Mouse (Mus musculus) G1E-ER4 (cell line): ENCODE measurements around the gene Golt1a. TPM values are rescaled to one million over a fixed set of nuclear protein-coding genes. Genes with fewer than 3 reads are reported as not detected.

ENCODE experiments used
- GATA1 ChIP-seq: IDR thresholded peaks from one replicate; pipeline ENCODE4 v1.8.0; 2012; ENCODE audit warnings: low read length, inconsistent platforms
- polyA plus RNA-seq: library from polyadenylated mRNA; stranded (reverse); fragments of >175 nt; gene quantifications from 2 replicates; pipeline ENCODE4 v1.2.3, GENCODE M21; 2012

Golt1a gene
- polyA plus RNA-seq, 1 experiment: not detected

GRCm38 (mm10) chr1:133287051-133287450, 22.5 kb upstream of the Golt1a start:
- TF ChIP-seq GATA1: no peak

GRCm38 (mm10) chr1:133287880-133288279, 21.7 kb upstream of the Golt1a start:
- no peak for TF ChIP-seq GATA1

- no peak for TF ChIP-seq GATA1
Observed at GRCm38 (mm10) chr1:133291888-133292287, 17.7 kb upstream of the Golt1a start.

GRCm38 (mm10) chr1:133292608-133293007, 17.0 kb upstream of the Golt1a start:
- TF ChIP-seq GATA1: no peak

GRCm38 (mm10) chr1:133296376-133296775, 13.2 kb upstream of the Golt1a start:
- no peak for TF ChIP-seq GATA1

- no peak for TF ChIP-seq GATA1
Observed at GRCm38 (mm10) chr1:133298816-133299215, 10.8 kb upstream of the Golt1a start.

- no peak for TF ChIP-seq GATA1
Observed at GRCm38 (mm10) chr1:133302540-133302939, 7.1 kb upstream of the Golt1a start.

GRCm38 (mm10) chr1:133306842-133307241, 2.8 kb upstream of the Golt1a start:
- no peak for TF ChIP-seq GATA1

- no peak for TF ChIP-seq GATA1
Observed at GRCm38 (mm10) chr1:133307318-133307717, 2.3 kb upstream of the Golt1a start.

- TF ChIP-seq GATA1: no peak
Observed at GRCm38 (mm10) chr1:133311240-133311639, 1.6 kb downstream of the Golt1a start.

- TF ChIP-seq GATA1: no peak
Observed at GRCm38 (mm10) chr1:133311946-133312345, 2.3 kb downstream of the Golt1a start.

- TF ChIP-seq GATA1: no peak
Observed at GRCm38 (mm10) chr1:133314364-133314763, 4.8 kb downstream of the Golt1a start.

- TF ChIP-seq GATA1: no peak
Observed at GRCm38 (mm10) chr1:133315775-133316174, 6.2 kb downstream of the Golt1a start.

- no peak for TF ChIP-seq GATA1
Observed at GRCm38 (mm10) chr1:133316577-133316976, 7.0 kb downstream of the Golt1a start.

- no peak for TF ChIP-seq GATA1
Observed at GRCm38 (mm10) chr1:133317149-133317548, 7.5 kb downstream of the Golt1a start.

- TF ChIP-seq GATA1: no peak
Observed at GRCm38 (mm10) chr1:133321267-133321925, 11.8 kb downstream of the Golt1a start, which contains the start of gene Kiss1. Kiss1 (plus strand) TSS chr1:133321875.

GRCm38 (mm10) chr1:133323333-133323732, 13.7 kb downstream of the Golt1a start:
- no peak for TF ChIP-seq GATA1

- no peak for TF ChIP-seq GATA1
Observed at GRCm38 (mm10) chr1:133325951-133326350, 16.4 kb downstream of the Golt1a start.

- TF ChIP-seq GATA1: no peak
Observed at GRCm38 (mm10) chr1:133327094-133327493, 17.5 kb downstream of the Golt1a start.
